Comparison of ENCODE assay signal across 18 mouse cellular contexts in the genomic region with DNA sequence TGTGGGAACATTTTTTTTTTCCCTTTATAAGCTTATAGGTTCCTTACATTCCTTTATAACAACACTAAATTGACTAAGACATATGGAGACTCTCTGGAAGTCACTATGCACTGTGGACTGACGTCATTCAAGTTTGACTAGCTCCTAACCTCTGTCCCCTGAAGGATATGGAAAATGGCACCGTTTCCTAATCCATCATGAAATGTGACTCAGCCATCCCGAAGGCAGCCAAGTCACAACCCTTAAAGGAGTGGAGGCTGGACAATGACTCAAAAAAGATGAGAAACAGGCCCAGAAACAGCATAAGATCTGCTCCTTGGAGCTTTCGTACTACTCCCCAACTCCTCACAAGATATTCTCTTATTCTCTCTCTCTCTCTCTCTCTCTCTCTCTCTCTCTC.
DNase-seq lines count a peak whose midpoint lies in the region; ATAC-seq and TF ChIP-seq lines count a peak whose summit lies in the region.
"Had no signal": no experiment of that assay in that cellular context is flagged by ENCODE, and none has a peak within 500 bp of the region (broad histone marks: within the 10 kb centered on the region; RNA-seq: fewer than 3 reads in every experiment).

No protein-coding gene starts in this region.

- peak; percentile 92 for DNase-seq in heart, adult 11 months
- no peak for DNase-seq in heart, postnatal 4 days
- DNase-seq in 3134 (ENCODE audit: extremely low read depth, insufficient read length, low spot score) (peak; percentile 20), 3T3-L1 (ENCODE audit: low read depth, low spot score) (peak; percentile 91)
- DNase-seq in heart, postnatal 0 days (ENCODE audit: low spot score): peak; percentile 18
- DNase-seq in kidney, adult 8-10 months: no peak
- DNase-seq in urinary bladder, postnatal 10 days (ENCODE audit: low spot score): no peak
- DNase-seq: embryo, embryonic 11 days; kidney, postnatal 10 days; right cerebral cortex, postnatal 4 days had no signal

- no peak overlapping the region for H3K4me3 ChIP-seq in heart, postnatal 0 days (ENCODE audit: low read depth, low read length)
- H3K4me3 ChIP-seq: erythroblast, embryonic 14.5 days; heart, adult 2 months; lung, embryonic 15.5 days; neural tube, embryonic 12.5 days had no signal

- no peak overlapping the region for H3K4me2 ChIP-seq in heart, postnatal 0 days (ENCODE audit: low read depth, low read length)
- H3K4me2 ChIP-seq: hindbrain, embryonic 14.5 days; lung, embryonic 15.5 days; neural tube, embryonic 12.5 days had no signal

- no peak overlapping the region for H3K27ac ChIP-seq in heart, postnatal 0 days (ENCODE audit: low read depth)
- H3K27ac ChIP-seq: heart, adult 2 months; hindbrain, embryonic 14.5 days; lung, embryonic 15.5 days; neural tube, embryonic 12.5 days had no signal

- H3K9me3 ChIP-seq in heart, postnatal 0 days (replicated peaks; ENCODE audit: control insufficient read depth, low read length): peaks cover 7% of the 10 kb centered on the region; the same call in 1 of the 2 replicates

- H3K27me3 ChIP-seq in heart, postnatal 0 days (ENCODE audit: control insufficient read depth, insufficient read depth, low read length): no peaks in the 10 kb centered on the region
- H3K27me3 ChIP-seq: CH12.LX; lung, embryonic 15.5 days; neural tube, embryonic 12.5 days had no signal

- WGBS in heart, postnatal 0 days: 65% methylated on average over 4 of the region's 4 CpGs

- no peak overlapping the region for H3K9ac ChIP-seq in heart, postnatal 0 days (replicated peaks; ENCODE audit: low read depth, low read length)
- H3K9ac ChIP-seq: hindbrain, embryonic 14.5 days; lung, embryonic 15.5 days; neural tube, embryonic 12.5 days had no signal

- TF ChIP-seq CTCF in heart, postnatal 0 days (IDR thresholded peaks at IDR 0.05; ENCODE audit: low read depth): no peak

- H3K4me1 ChIP-seq in heart, postnatal 0 days (ENCODE audit: control insufficient read depth, insufficient read depth): no peaks in the 10 kb centered on the region
- H3K4me1 ChIP-seq: lung, embryonic 15.5 days had no signal

- no peaks in the 10 kb centered on the region for H3K36me3 ChIP-seq in heart, postnatal 0 days (replicated peaks; ENCODE audit: control insufficient read depth, insufficient read depth, low read length)
- H3K36me3 ChIP-seq: lung, embryonic 15.5 days; neural tube, embryonic 12.5 days had no signal

- no peak; the same call in 1 of the 2 replicates for ATAC-seq in heart, postnatal 0 days (ENCODE audit: insufficient read depth, low read depth)
- ATAC-seq: activated CD4-positive, CD25-positive, alpha-beta regulatory T cell, adult 4 months; intestine, embryonic 16.5 days had no signal

- no peak for TF ChIP-seq EP300 in heart, postnatal 0 days (IDR thresholded peaks at IDR 0.05; ENCODE audit: low read depth)

Comparison
In these comparisons a context has a peak if more than half of its experiments do, and no peak if none do; other contexts are left out.
1. DNase-seq: peak in heart, adult 11 months (single experiment), 3134 (single experiment), 3T3-L1 (single experiment) and heart, postnatal 0 days (single experiment); none in heart, postnatal 4 days (single experiment), kidney, adult 8-10 months (0 of 2) and urinary bladder, postnatal 10 days (single experiment).